Mouse (Mus musculus) spleen, adult 2 months (tissue): ENCODE measurements around the gene Atf1.
"Not testable (repeated sequence)": the region's sequence is repeated elsewhere in the genome, so short reads cannot be mapped to it uniquely, and the experiment has no call there.

Experiments used
- CTCF ChIP-seq: fragments of 200-500 bp; IDR thresholded peaks from 2 replicates; pipeline ENCODE4 v1.5.1; 2011; ENCODE audit warnings: mild to moderate bottlenecking, inconsistent platforms; ENCODE audit not compliant: insufficient read depth, insufficient read length, insufficient replicate concordance; ENCODE audit errors: extremely low read depth
- POLR2A ChIP-seq: fragments of 200-500 bp; IDR thresholded peaks from 2 replicates; pipeline ENCODE4 v1.6.1; 2011; ENCODE audit warnings: low read depth, low read length, inconsistent platforms

GRCm38 (mm10) chr15:100260351-100260750 is 32.7 kb downstream of the Atf1 start:
- not testable (repeated sequence) for TF ChIP-seq POLR2A, CTCF
